Mouse (Mus musculus): ENCODE measurements around the gene Boll. TPM values are rescaled to one million over a fixed set of nuclear protein-coding genes. Genes with fewer than 3 reads are reported as not detected.

Boll gene
- polyA plus RNA-seq, 1 experiment from 2014 or later = 0.37 TPM

DNA sequence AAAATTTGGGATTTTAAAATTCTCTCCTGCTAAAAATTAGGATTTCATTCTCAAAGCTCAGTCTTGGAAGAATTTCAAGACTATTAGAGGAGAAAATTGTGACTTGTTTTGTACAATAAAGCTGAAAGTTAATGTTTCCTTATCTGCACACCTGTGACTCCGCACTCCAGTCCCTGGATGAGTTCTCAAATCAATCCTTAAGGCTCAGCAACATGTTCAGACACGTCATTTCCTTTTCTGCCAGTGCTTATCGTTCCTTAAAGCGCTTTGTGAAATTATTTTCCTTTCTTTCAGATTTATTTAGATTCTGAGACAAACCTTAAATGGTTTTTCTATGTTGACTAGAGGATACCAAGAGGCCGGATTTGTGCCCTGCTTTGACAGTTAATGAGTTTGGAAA, 126.8 kb downstream of the Boll start:
- Histone ChIP-seq H3K36me3 (ENCODE audit: control insufficient read depth, insufficient read depth, low read length) (no peaks in the 10 kb centered on the region; the same call in 1 of the 2 replicates), H3K9me3 (ENCODE audit: control insufficient read depth, low read length) (no peaks in the 10 kb centered on the region), H3K9ac (ENCODE audit: low read depth, low read length) (peak overlapping the region; percentile 84), H3K4me1 (replicated peaks; ENCODE audit: control insufficient read depth, insufficient read depth, low read length) (peaks cover 8% of the 10 kb centered on the region), H3K27ac (ENCODE audit: low read depth, low read length) (peak overlapping the region; percentile 21; the same call in 1 of the 2 replicates), H3K4me2 (peak overlapping the region; percentile 98), H3K4me3 (ENCODE audit: low read depth, low read length) (peak overlapping the region; percentile 93), H3K27me3 (replicated peaks; ENCODE audit: control insufficient read depth, insufficient read depth, low read length) (no peaks in the 10 kb centered on the region)
- DNase-seq (ENCODE audit: low spot score) (no peak), ATAC-seq (replicated peaks; ENCODE audit: low FRiP score) (no peak)
- WGBS = 31% methylated on average over 5 of the region's 5 CpGs

DNA sequence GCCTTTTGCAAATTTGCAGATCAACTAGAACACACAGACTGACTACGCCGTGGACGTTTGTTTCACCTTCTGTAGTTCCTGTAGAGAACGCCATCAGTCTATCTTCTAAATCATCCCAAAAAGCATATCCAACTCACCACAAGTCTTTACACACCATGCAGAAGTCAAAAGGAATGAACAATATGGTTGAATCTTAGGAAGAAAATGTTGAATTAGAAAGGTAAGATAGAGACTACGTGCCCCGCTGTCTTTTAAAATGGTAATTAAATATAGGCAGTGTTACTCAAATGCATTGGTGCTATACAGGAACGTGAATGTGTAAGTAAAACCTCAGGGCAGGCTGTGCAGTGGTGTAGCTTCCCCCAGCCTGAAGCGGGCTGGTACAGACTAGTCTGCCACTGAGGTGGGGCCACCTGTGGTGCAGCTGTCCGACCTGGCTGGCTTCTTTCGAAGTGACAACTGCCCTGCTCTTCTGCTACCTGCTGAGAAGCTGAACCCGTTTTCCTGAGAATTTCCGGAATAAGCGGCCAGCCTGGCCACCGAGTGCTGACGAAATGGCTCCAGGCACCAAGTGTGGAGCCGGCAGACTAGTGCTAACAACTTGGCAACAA, 128.3 kb downstream of the Boll start:
- Histone ChIP-seq H3K27ac (ENCODE audit: low read depth, low read length) (no peak overlapping the region), H3K4me2 (no peak overlapping the region), H3K9ac (ENCODE audit: low read depth, low read length) (no peak overlapping the region), H3K4me3 (ENCODE audit: low read depth, low read length) (no peak overlapping the region), H3K9me3 (ENCODE audit: control insufficient read depth, low read length) (no peaks in the 10 kb centered on the region), H3K36me3 (ENCODE audit: control insufficient read depth, insufficient read depth, low read length) (no peaks in the 10 kb centered on the region), H3K4me1 (replicated peaks; ENCODE audit: control insufficient read depth, insufficient read depth, low read length) (peaks cover 5% of the 10 kb centered on the region), H3K27me3 (replicated peaks; ENCODE audit: control insufficient read depth, insufficient read depth, low read length) (no peaks in the 10 kb centered on the region)
- ATAC-seq (replicated peaks; ENCODE audit: low FRiP score) (no peak), DNase-seq (ENCODE audit: low spot score) (no peak)
- WGBS = 58% methylated on average over 16 of the region's 16 CpGs

- no peaks in the 10 kb centered on the region for H3K36me3 ChIP-seq (ENCODE audit: control insufficient read depth, insufficient read depth, low read length)
- DNase-seq (ENCODE audit: low spot score) = no peak
- 78% methylated on average over 8 of the region's 8 CpGs for WGBS
These were observed 134.9 kb downstream of the Boll start for GRCm38 (mm10) chr1:55228256-55228884.

DNA sequence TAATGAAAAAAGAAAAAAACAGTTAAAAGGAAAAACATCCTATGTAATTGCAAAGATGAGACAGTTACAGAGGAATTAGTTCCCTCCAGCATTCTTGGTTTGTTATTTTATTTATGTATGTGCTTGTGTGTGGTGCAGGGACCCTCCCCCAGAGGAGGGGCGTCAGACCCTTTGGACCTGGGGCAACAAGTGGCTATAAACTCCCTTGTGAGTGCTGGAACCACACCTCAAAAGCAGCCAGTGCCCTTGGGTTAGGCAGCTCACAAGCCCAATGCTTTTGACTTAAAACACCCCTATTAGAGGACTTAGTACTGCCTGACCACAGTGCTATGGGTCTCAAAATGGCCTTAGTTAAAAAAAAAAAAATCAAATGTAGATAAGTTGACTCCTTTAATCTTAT, 135.9 kb downstream of the Boll start:
- peaks cover 12% of the 10 kb centered on the region for H3K27me3 ChIP-seq (replicated peaks; ENCODE audit: control insufficient read depth, insufficient read depth, low read length)
- no peak overlapping the region for H3K4me2 ChIP-seq
- no peaks in the 10 kb centered on the region for H3K36me3 ChIP-seq (ENCODE audit: control insufficient read depth, insufficient read depth, low read length)
- H3K4me3 ChIP-seq (ENCODE audit: low read depth, low read length) = no peak overlapping the region
- ATAC-seq (replicated peaks; ENCODE audit: low FRiP score) (no peak), DNase-seq (ENCODE audit: low spot score) (no peak)
- WGBS = 42% methylated on average over 1 of the region's 1 CpGs
- H3K27ac ChIP-seq (ENCODE audit: low read depth, low read length) = no peak overlapping the region
- H3K4me1 ChIP-seq (replicated peaks; ENCODE audit: control insufficient read depth, insufficient read depth, low read length) = no peaks in the 10 kb centered on the region
- H3K9me3 ChIP-seq (ENCODE audit: control insufficient read depth, low read length) = no peaks in the 10 kb centered on the region
- no peak overlapping the region for H3K9ac ChIP-seq (ENCODE audit: low read depth, low read length)

More at GRCm38 (mm10) chr1:55228256-55228884, 134.9 kb downstream of the Boll start:
- Histone ChIP-seq H3K4me1 (replicated peaks; ENCODE audit: control insufficient read depth, insufficient read depth, low read length) (no peaks in the 10 kb centered on the region), H3K27ac (ENCODE audit: low read depth, low read length) (no peak overlapping the region), H3K9ac (ENCODE audit: low read depth, low read length) (no peak overlapping the region), H3K9me3 (ENCODE audit: control insufficient read depth, low read length) (no peaks in the 10 kb centered on the region), H3K4me3 (ENCODE audit: low read depth, low read length) (no peak overlapping the region), H3K27me3 (replicated peaks; ENCODE audit: control insufficient read depth, insufficient read depth, low read length) (peaks cover 12% of the 10 kb centered on the region), H3K4me2 (no peak overlapping the region)
- ATAC-seq (replicated peaks; ENCODE audit: low FRiP score) = no peak

DNA sequence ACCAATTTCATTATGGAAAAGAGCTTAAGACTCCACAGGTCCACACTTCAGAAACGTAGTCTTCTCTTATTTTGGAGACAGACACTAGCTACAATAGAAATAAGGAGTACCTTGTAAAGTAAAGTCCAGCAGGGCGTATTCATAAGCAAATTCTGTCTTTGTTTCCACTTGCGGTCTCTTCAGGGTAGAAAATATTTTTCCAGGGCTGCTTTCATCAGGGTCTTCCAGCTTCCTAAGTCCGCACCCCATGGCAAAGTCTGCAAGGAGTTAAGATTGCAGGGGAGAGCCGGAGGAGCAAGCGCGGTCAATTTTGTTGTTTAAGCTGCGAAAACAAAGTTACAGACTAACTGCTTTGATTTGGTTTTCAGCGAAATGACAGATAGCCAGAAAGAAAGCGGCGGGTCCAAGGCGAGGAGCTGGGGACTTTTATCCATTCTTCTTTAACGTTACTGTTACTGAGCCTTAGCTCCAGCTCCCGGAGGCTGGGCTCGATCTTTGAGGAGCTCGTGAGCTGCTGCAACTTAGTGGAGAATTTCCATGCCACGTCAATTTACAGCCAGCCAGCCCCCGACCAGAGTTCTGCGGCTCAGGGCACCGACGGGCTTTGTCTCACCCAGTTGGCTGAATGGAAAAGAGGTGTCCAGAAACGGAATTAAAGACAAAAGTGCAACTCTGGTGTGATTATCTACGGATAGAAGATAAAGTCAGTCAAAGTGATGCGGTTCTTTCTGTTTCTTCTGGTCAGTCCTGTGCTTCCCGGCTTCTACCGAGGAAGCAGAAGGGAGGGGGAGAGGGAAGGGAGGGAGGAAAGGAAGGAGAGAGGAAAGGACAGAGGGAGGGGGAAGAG, 137.0 kb downstream of the Boll start, which contains the start of gene Rftn2:
Gene Rftn2, minus strand, starts transcription at position 772 of the 847 bp plus-strand sequence.
- Histone ChIP-seq H3K9me3 (ENCODE audit: control insufficient read depth, low read length) (no peaks in the 10 kb centered on the region), H3K9ac (ENCODE audit: low read depth, low read length) (peak within 1 kb of the TSS; percentile 38), H3K4me3 (ENCODE audit: low read depth, low read length) (peak within 1 kb of the TSS; percentile 45), H3K27ac (ENCODE audit: low read depth, low read length) (no peak within 1 kb of the TSS), H3K36me3 (ENCODE audit: control insufficient read depth, insufficient read depth, low read length) (no peaks in the 10 kb centered on the region), H3K4me1 (replicated peaks; ENCODE audit: control insufficient read depth, insufficient read depth, low read length) (no peaks in the 10 kb centered on the region), H3K4me2 (peak within 1 kb of the TSS; percentile 62), H3K27me3 (replicated peaks; ENCODE audit: control insufficient read depth, insufficient read depth, low read length) (peaks cover 12% of the 10 kb centered on the region)
- no peak for ATAC-seq (replicated peaks; ENCODE audit: low FRiP score)
- 7% methylated on average over 26 of the region's 26 CpGs for WGBS
- DNase-seq (ENCODE audit: low spot score) = no peak

DNA sequence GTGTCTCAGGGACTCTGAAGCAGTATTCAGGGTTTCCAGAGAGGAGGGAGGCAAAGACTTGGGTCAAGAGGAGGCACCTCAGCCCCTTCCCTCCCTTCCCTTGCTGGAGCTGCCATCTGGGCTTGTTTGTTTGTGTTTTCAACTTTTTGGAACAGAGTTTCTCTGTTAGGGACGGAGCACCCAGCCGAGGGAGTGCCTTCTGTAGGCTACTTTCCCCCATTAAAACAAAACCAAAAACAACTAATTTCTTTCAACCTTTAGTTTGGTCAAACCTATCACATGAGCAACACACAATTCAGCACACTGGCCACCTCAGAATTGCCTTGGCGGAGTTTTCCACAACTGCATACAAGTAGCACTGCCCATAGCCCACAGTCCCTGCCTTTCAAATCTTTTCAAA, 137.9 kb downstream of the Boll start:
- Histone ChIP-seq H3K27me3 (replicated peaks; ENCODE audit: control insufficient read depth, insufficient read depth, low read length) (peaks cover 12% of the 10 kb centered on the region), H3K9ac (ENCODE audit: low read depth, low read length) (no peak overlapping the region), H3K27ac (ENCODE audit: low read depth, low read length) (no peak overlapping the region), H3K9me3 (ENCODE audit: control insufficient read depth, low read length) (no peaks in the 10 kb centered on the region), H3K4me1 (replicated peaks; ENCODE audit: control insufficient read depth, insufficient read depth, low read length) (no peaks in the 10 kb centered on the region), H3K4me3 (ENCODE audit: low read depth, low read length) (no peak overlapping the region), H3K4me2 (peak overlapping the region; percentile 45), H3K36me3 (ENCODE audit: control insufficient read depth, insufficient read depth, low read length) (no peaks in the 10 kb centered on the region)
- no peak for ATAC-seq (replicated peaks; ENCODE audit: low FRiP score)
- whole genome bisulfite sequencing = 75% methylated on average over 3 of the region's 3 CpGs
- DNase-seq (ENCODE audit: low spot score) = no peak

- Histone ChIP-seq H3K4me3 (ENCODE audit: low read depth, low read length) (no peak overlapping the region), H3K27me3 (replicated peaks; ENCODE audit: control insufficient read depth, insufficient read depth, low read length) (peaks cover 12% of the 10 kb centered on the region), H3K9ac (ENCODE audit: low read depth, low read length) (no peak overlapping the region), H3K27ac (ENCODE audit: low read depth, low read length) (no peak overlapping the region), H3K4me1 (replicated peaks; ENCODE audit: control insufficient read depth, insufficient read depth, low read length) (no peaks in the 10 kb centered on the region), H3K36me3 (ENCODE audit: control insufficient read depth, insufficient read depth, low read length) (no peaks in the 10 kb centered on the region), H3K9me3 (ENCODE audit: control insufficient read depth, low read length) (no peaks in the 10 kb centered on the region), H3K4me2 (no peak overlapping the region)
- DNase-seq (ENCODE audit: low spot score) (peak; percentile 25), ATAC-seq (replicated peaks; ENCODE audit: low FRiP score) (no peak)
- WGBS = 77% methylated on average over 11 of the region's 11 CpGs
These were observed 139.2 kb downstream of the Boll start for GRCm38 (mm10) chr1:55224111-55224510.

- Histone ChIP-seq H3K36me3 (ENCODE audit: control insufficient read depth, insufficient read depth, low read length) (no peaks in the 10 kb centered on the region), H3K27ac (ENCODE audit: low read depth, low read length) (no peak overlapping the region), H3K27me3 (replicated peaks; ENCODE audit: control insufficient read depth, insufficient read depth, low read length) (peaks cover 12% of the 10 kb centered on the region), H3K4me3 (ENCODE audit: low read depth, low read length) (no peak overlapping the region), H3K9ac (ENCODE audit: low read depth, low read length) (no peak overlapping the region), H3K4me1 (replicated peaks; ENCODE audit: control insufficient read depth, insufficient read depth, low read length) (no peaks in the 10 kb centered on the region), H3K4me2 (no peak overlapping the region), H3K9me3 (ENCODE audit: control insufficient read depth, low read length) (no peaks in the 10 kb centered on the region)
- WGBS = 82% methylated on average over 7 of the region's 7 CpGs
- DNase-seq (ENCODE audit: low spot score) (peak; percentile 19), ATAC-seq (replicated peaks; ENCODE audit: low FRiP score) (no peak)
These were observed 140.2 kb downstream of the Boll start for GRCm38 (mm10) chr1:55223026-55223425.

Data from liver, embryonic 11.5 days (tissue).